Mouse (Mus musculus): ENCODE data around the gene Mnd1.

The Mnd1 gene

GRCm38 (mm10) chr3:84040476-84041082 is 115.0 kb downstream of the Mnd1 start:
- peak; percentile 61 to 67 for DNase-seq

GRCm38 (mm10) chr3:84039646-84040475 is 115.7 kb downstream of the Mnd1 start, which contains the start of gene Tmem131l:
Gene Tmem131l (minus strand): TSS chr3:84040175.
- DNase-seq: peak; percentile 69 to 86

GRCm38 (mm10) chr3:84038981-84039645 is 116.5 kb downstream of the Mnd1 start:
- peak; percentile 54 to 56 for DNase-seq

- DNase-seq: no peak
Observed at GRCm38 (mm10) chr3:84038126-84038525, 117.5 kb downstream of the Mnd1 start.

All from cerebellum, adult 18-20 months (tissue).